Mouse (Mus musculus) stomach, embryonic 16.5 days (tissue): Measurements from ENCODE around the gene Tmem186. TPM values are rescaled to one million over a fixed set of nuclear protein-coding genes. Genes with fewer than 3 reads are reported as not detected.

ENCODE experiments used
- ATAC-seq: fragments of 200-750 bp; cut with Nextera tagmentation; 2 replicates; pipeline ENCODE4 v1.8.0; 2017; ENCODE audit warnings: moderate number of reproducible peaks, moderate TSS enrichment; ENCODE audit not compliant: insufficient read depth, low FRiP score
- H3K27ac ChIP-seq: fragments of 300-500 bp; sonication (generic); 2 replicates; pipeline ENCODE4 v1.5.1; 2014; ENCODE audit warnings: low read length
- H3K27me3 ChIP-seq: fragments of 300-500 bp; sonication (generic); 2 replicates; pipeline ENCODE4 v1.6.1; 2014; ENCODE audit warnings: low read length, control low read depth, mixed read lengths; ENCODE audit not compliant: control insufficient read depth, insufficient read depth
- H3K36me3 ChIP-seq: fragments of 300-500 bp; sonication (generic); 2 replicates; pipeline ENCODE4 v1.6.1; 2014; ENCODE audit warnings: low read length; ENCODE audit not compliant: control insufficient read depth, insufficient read depth
- H3K4me1 ChIP-seq: fragments of 300-500 bp; sonication (generic); 2 replicates; pipeline ENCODE4 v1.6.1; 2014; ENCODE audit warnings: low read length, control low read depth, mixed read lengths; ENCODE audit not compliant: control insufficient read depth, insufficient read depth
- H3K4me2 ChIP-seq: fragments of 300-500 bp; sonication (generic); 2 replicates; pipeline ENCODE4 v1.6.1; 2014; ENCODE audit warnings: low read depth, low read length, mixed read lengths
- H3K4me3 ChIP-seq: fragments of 300-500 bp; sonication (generic); replicated peaks from 2 replicates; pipeline ENCODE4 v1.5.1; 2014; ENCODE audit warnings: mild to moderate bottlenecking, low read length
- H3K9ac ChIP-seq: fragments of 300-500 bp; sonication (generic); 2 replicates; pipeline ENCODE4 v1.6.1; 2014; ENCODE audit warnings: low read length
- H3K9me3 ChIP-seq: fragments of 300-500 bp; sonication (generic); replicated peaks from 2 replicates; pipeline ENCODE4 v1.6.1; 2016; ENCODE audit warnings: low read length, control low read depth; ENCODE audit not compliant: control insufficient read depth
- WGBS: fragments of 180-500 bp; shearing (Covaris S2); extraction: QIAGEN DNeasy Blood & Tissue Kit; methylation state at CpG from one replicate; pipeline ENCODE4 v1.1.7; 2014; 5-methylcytosine and 5-hydroxymethylcytosine counted together
- polyA plus RNA-seq: library from polyadenylated mRNA; unstranded; fragments of >200 nt; fragmentation: Nextera tagmentation; extraction: Ambion mirVana; gene quantifications from 2 replicates; pipeline ENCODE4 v1.2.1, GENCODE M21; 2015

The Tmem186 gene
- polyA plus RNA-seq, 1 experiment from 2014 or later = 19.7 TPM

- H3K27me3 ChIP-seq = no peaks in the 10 kb centered on the region
- peak overlapping the region; percentile 73 for H3K4me2 ChIP-seq
- no peaks in the 10 kb centered on the region for H3K36me3 ChIP-seq
- ATAC-seq = 0 out of 2 replicates have a peak, but pooled peaks have one; percentile 1
- H3K9ac ChIP-seq = peak overlapping the region; percentile 75
- H3K4me3 ChIP-seq = peak overlapping the region; percentile 77
- no peaks in the 10 kb centered on the region for H3K9me3 ChIP-seq
- H3K4me1 ChIP-seq = peaks cover 47% of the 10 kb centered on the region
- H3K27ac ChIP-seq = no peak overlapping the region
- WGBS = 13% methylated on average over 15 of the region's 15 CpGs
Observed at GRCm38 (mm10) chr16:8670041-8671035, 32.8 kb upstream of the Tmem186 start.

- Histone ChIP-seq H3K9ac (peak overlapping the region; percentile 55), H3K27ac (peak overlapping the region; percentile 12; the same call in 1 of the 2 replicates), H3K36me3 (no peaks in the 10 kb centered on the region), H3K9me3 (no peaks in the 10 kb centered on the region), H3K4me1 (peaks cover 47% of the 10 kb centered on the region), H3K4me2 (peak overlapping the region; percentile 73), H3K4me3 (0 out of 2 replicates have a peak overlapping the region, but pooled peaks have one; percentile 5), H3K27me3 (no peaks in the 10 kb centered on the region)
- no peak for ATAC-seq
- 62% methylated on average over 5 of the region's 5 CpGs for WGBS
Observed at GRCm38 (mm10) chr16:8669432-8669831, 31.9 kb upstream of the Tmem186 start.

GRCm38 (mm10) chr16:8668386-8668785 lies 30.9 kb upstream of the Tmem186 start:
- Histone ChIP-seq H3K27ac (no peak overlapping the region), H3K4me1 (peaks cover 47% of the 10 kb centered on the region), H3K4me3 (no peak overlapping the region), H3K9me3 (no peaks in the 10 kb centered on the region), H3K27me3 (no peaks in the 10 kb centered on the region), H3K4me2 (no peak overlapping the region), H3K9ac (no peak overlapping the region), H3K36me3 (no peaks in the 10 kb centered on the region)
- ATAC-seq = no peak
- WGBS = 68% methylated on average over 2 of the region's 2 CpGs

DNA sequence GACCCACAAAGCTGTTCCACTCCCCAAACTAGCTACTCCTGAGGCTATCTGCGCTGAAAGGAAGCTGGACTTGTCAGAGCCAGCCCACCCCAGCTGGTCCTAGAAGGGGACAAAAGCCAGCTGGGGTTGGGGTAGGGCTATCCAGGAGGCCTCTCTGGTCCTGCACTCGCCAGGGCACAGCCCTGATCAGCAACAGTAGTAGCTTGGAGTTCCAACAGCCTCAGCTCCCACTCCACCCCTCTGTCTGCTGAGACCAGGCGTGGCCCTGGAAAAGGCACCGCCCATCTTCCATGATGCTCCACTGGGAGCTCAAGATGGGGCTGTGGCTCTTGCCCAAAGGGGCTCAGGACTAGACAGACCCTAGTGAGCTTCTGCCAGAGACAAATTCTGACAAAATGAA lies 30.3 kb upstream of the Tmem186 start:
- no peak for ATAC-seq

GRCm38 (mm10) chr16:8667261-8667660 lies 29.7 kb upstream of the Tmem186 start:
- H3K27ac ChIP-seq = peak overlapping the region; percentile 31; the same call in 1 of the 2 replicates
- H3K4me2 ChIP-seq = no peak overlapping the region
- 71% methylated on average over 7 of the region's 7 CpGs for WGBS
- no peaks in the 10 kb centered on the region for H3K9me3 ChIP-seq
- no peaks in the 10 kb centered on the region for H3K36me3 ChIP-seq
- H3K4me3 ChIP-seq = no peak overlapping the region
- 0 out of 2 replicates have a peak overlapping the region, but pooled peaks have one; percentile 34 for H3K9ac ChIP-seq
- no peaks in the 10 kb centered on the region for H3K27me3 ChIP-seq
- ATAC-seq = no peak
- peaks cover 47% of the 10 kb centered on the region for H3K4me1 ChIP-seq

More for the DNA sequence above, 30.3 kb upstream of the Tmem186 start:
- no peaks in the 10 kb centered on the region for H3K36me3 ChIP-seq
- no peak overlapping the region for H3K4me3 ChIP-seq
- H3K9me3 ChIP-seq = no peaks in the 10 kb centered on the region
- H3K9ac ChIP-seq = peak overlapping the region; percentile 34; the same call in 1 of the 2 replicates
- H3K4me2 ChIP-seq = no peak overlapping the region
- WGBS = 57% methylated on average over 4 of the region's 4 CpGs
- peak overlapping the region; percentile 29; the same call in 1 of the 2 replicates for H3K27ac ChIP-seq
- no peaks in the 10 kb centered on the region for H3K27me3 ChIP-seq
- H3K4me1 ChIP-seq = peaks cover 47% of the 10 kb centered on the region

DNA sequence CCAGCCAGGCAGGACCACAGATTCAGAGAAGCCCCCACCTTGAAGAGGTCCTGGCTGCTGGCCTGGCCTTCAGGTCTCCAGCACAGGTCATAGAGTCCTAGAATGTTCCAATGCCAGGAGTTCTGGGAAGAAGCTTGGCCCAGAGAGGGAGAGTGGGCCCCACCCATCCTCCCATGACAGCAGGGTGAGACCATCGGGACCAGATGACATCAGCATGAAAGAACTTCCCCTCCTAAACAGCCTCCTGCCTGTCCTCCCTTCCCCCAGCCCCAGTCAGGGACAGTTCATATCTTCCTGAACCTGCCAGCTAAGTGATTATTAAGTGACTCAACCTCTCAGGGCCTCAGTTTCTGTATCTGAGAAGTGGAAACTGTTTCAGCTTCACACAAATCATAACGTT lies 28.9 kb upstream of the Tmem186 start:
- no peak overlapping the region for H3K9ac ChIP-seq
- peaks cover 47% of the 10 kb centered on the region for H3K4me1 ChIP-seq
- no peak overlapping the region for H3K27ac ChIP-seq

DNA sequence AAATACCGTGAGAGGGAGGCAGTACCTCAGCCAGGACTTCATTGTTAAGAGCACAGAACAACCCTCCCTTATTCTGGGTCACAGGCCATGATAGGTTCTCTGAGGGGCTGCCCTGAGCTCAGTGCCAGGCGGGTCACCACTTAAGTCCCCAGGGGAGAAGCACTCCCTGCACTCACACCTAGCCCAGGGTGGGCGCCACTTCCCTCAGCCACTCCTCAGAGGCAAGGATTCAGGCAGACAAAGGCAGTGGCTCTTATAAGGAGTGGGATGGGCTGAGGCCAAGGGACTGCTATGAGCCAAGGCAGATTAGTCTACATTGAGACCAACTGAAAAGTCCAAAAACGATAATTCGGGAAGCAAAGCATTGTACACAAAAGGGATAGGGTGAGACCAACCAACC lies 27.9 kb upstream of the Tmem186 start:
- Histone ChIP-seq H3K4me2 (no peak overlapping the region), H3K27ac (no peak overlapping the region), H3K4me3 (no peak overlapping the region), H3K36me3 (no peaks in the 10 kb centered on the region), H3K4me1 (peaks cover 40% of the 10 kb centered on the region), H3K27me3 (no peaks in the 10 kb centered on the region), H3K9ac (no peak overlapping the region), H3K9me3 (no peaks in the 10 kb centered on the region)
- no peak for ATAC-seq
- WGBS = 73% methylated on average over 5 of the region's 5 CpGs

More for the DNA sequence above, 28.9 kb upstream of the Tmem186 start:
- Histone ChIP-seq H3K27me3 (no peaks in the 10 kb centered on the region), H3K4me2 (no peak overlapping the region), H3K36me3 (no peaks in the 10 kb centered on the region), H3K9me3 (no peaks in the 10 kb centered on the region), H3K4me3 (no peak overlapping the region)
- ATAC-seq = no peak
- WGBS = 45% methylated on average over 2 of the region's 2 CpGs

DNA sequence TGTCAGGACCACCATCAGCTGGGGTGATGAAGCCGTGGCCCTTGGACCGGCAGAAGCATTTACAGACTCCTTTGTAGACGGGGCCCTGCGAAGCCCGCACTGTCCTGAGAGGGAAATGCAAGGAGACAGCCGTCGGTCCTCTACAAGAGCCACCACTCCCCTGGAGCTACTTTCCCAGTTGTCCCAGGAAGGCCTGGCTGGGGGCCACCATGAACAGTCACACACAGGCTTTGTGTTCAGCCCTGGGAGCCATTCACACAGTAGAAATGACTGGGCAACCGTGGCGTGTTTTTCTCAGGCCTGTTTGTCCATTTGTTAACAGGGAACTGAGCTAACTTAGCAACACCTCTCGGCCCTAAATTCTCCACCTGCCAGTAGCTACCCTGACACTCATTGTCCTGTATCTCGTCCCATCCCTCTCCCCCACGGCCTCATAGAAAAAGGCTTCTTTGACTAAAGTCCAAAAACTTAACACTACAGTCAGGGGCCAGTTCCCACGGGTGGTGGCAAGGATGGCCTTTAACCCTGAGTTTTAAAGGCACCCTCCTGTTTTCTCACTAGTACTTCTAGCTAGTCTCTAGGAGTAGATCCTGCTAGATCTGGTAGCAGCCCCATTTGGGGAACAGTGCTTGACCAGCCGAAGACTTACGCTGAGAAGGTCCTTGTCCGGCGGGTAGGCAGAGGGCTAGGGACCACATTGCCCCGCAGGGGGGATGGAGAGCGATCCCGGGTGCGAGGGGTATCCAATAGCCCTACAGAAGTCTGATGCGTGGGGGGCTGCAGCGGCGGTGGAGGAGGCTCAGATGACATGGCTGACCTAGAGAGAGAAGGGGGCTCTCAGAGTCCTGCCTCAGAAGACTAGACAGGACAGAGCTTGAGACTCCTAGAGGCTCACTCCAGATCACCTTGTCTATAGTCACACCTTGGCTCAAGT lies 26.4 kb upstream of the Tmem186 start:
- Histone ChIP-seq H3K27ac (no peak overlapping the region), H3K36me3 (no peaks in the 10 kb centered on the region), H3K9me3 (no peaks in the 10 kb centered on the region), H3K4me3 (no peak overlapping the region), H3K27me3 (no peaks in the 10 kb centered on the region), H3K9ac (no peak overlapping the region), H3K4me2 (no peak overlapping the region), H3K4me1 (peaks cover 28% of the 10 kb centered on the region)
- no peak for ATAC-seq
- WGBS = 87% methylated on average over 24 of the region's 24 CpGs
